Mouse (Mus musculus): Measurements from ENCODE around the gene Nploc4.

GRCm38 (mm10) chr11:120362891-120363290 lies 74.6 kb downstream of the Nploc4 start:
- TF ChIP-seq HCFC1 (IDR thresholded peaks at IDR 0.05; ENCODE audit: borderline replicate concordance, insufficient read depth, low read length) = no peak
- no peak for TF ChIP-seq CHD2 (IDR thresholded peaks at IDR 0.05; ENCODE audit: low read depth, low read length)
